Mouse (Mus musculus): ENCODE data around the gene Fmo3. TPM values are rescaled to one million over a fixed set of nuclear protein-coding genes. Genes with fewer than 3 reads are reported as not detected.

Fmo3 gene
- total RNA-seq (2023; ENCODE audit: inconsistent age): not detected in 4 replicates

GRCm38 (mm10) chr1:162984428-162984827 is at the start of gene Fmo3:
Gene Fmo3, minus strand, starts transcription at chr1:162984528.

GRCm38 (mm10) chr1:162937415-162937814 is 46.9 kb downstream of the Fmo3 start, which contains the start of gene Fmo6:
Gene Fmo6, minus strand, starts transcription at chr1:162937515.

Other genes with a start within 250 kb of the Fmo3 start
- 344 to 400 TPM (median 376 TPM) in 4 replicates for gene Prrc2c, start 244.0 kb downstream of the Fmo3 start, total RNA-seq (2023; ENCODE audit: inconsistent age)
- not detected in 4 replicates for gene Fmo4, start 170.6 kb downstream of the Fmo3 start, total RNA-seq (2023; ENCODE audit: inconsistent age)
- gene Fmo1, start 117.9 kb downstream of the Fmo3 start, total RNA-seq (2023; ENCODE audit: inconsistent age): not detected in 4 replicates
- not detected in 4 replicates for gene Fmo2, start 85.8 kb downstream of the Fmo3 start, total RNA-seq (2023; ENCODE audit: inconsistent age)
- not detected in 4 replicates for gene Fmo6, start 47.0 kb downstream of the Fmo3 start, total RNA-seq (2023; ENCODE audit: inconsistent age)
- gene Mroh9, start 101.1 kb upstream of the Fmo3 start, total RNA-seq (2023; ENCODE audit: inconsistent age): not detected in 4 replicates